Mouse (Mus musculus) frontal cortex, adult (tissue): ENCODE measurements at regions not wholly inside any gene's neighbourhood (a gene's known extent, or its start where the extent isn't known, plus 50 kb on each side); places are given as distances from the start of the nearest gene placed in this dataset.
"Not testable (repeated sequence)": the region's sequence is repeated elsewhere in the genome, so short reads cannot be mapped to it uniquely, and the experiment has no call there.

ENCODE experiments used
- ATAC-seq: cut with Nextera tagmentation; 2 replicates; pipeline ENCODE4 v1.9.2; 2017; ENCODE audit warnings: mild to moderate bottlenecking, moderate library complexity, mixed read lengths; ENCODE audit not compliant: low TSS enrichment

DNA sequence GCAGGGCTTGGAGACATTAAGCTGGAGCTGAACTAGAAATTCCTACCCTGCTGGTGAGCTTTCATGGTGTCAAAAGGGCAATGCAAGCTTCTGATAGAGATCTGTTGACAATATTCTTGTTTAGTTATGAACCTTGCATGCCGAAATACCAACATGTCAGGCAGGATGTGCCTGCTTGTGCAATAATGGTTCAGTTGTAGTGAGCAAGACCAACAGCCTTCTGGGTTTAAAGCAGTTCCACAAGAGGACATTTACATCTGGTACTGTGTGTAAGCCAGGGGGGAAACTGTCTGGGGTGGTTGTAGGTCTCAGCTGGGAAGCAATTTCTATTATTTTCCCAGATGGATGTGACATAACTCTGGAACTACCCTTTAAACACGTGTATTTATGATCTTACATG lies 987.6 kb upstream of the Gm38303 start:
- ATAC-seq, result no peak

DNA sequence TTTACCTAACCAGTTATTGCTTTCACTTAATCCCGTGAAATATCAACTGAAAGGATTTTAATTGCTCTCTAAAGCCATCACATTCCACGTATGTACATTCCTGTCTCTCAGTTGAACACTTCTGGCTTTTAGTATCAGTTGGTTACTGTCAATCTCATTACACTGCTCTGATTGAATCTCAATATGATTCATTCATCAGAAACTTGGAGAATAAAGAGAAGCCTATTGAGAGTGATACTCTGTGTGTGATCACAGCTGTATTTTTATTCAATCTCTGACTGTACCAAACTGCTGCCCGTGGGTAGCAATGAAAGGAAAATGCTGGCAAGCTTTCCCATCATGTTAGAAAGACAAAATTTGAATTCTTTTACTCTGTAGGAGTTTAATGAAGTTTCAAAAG lies 957.5 kb upstream of the Gm38303 start:
- ATAC-seq, result 0 out of 2 replicates have a peak, but pooled peaks have one; percentile 41

DNA sequence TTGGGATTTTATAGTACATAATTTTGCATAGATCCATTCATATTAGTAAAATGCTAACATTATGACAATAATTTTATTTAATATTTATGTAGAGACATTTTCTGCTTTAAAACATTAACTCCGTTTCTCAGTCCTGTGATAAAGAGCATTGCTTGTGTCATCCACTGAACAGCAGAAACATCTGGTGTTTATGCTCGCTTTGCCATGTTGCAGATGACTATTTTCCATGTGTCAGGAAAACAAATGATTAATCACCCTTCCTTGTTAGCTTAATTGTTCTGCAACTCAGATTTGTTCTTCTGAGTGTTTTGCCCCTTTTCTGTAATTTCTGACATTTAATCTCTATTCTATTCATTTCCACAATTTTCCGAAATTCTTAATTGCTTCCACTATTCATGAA lies 925.6 kb upstream of the Gm38303 start:
- ATAC-seq, result no peak

DNA sequence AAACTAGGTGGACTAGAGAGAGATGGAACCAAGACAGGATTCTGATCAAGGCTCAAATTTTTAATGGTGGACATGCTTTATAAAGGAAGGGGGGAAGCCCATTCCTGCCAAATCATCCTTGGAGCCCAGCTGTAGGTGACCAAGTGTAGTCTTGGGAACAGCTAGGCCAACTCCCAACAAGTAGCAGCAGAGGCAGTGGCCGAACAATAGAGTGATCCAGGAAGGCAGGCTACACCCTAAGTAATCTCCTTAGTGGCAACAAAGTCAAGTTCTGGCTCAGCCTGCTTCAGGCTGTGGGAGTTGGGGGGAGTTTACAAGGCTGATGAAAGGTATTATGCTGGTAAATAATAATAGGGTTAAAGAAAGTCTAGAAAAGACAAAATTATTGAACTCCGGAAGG lies 878.5 kb upstream of the Gm38303 start:
- no peak for ATAC-seq

DNA sequence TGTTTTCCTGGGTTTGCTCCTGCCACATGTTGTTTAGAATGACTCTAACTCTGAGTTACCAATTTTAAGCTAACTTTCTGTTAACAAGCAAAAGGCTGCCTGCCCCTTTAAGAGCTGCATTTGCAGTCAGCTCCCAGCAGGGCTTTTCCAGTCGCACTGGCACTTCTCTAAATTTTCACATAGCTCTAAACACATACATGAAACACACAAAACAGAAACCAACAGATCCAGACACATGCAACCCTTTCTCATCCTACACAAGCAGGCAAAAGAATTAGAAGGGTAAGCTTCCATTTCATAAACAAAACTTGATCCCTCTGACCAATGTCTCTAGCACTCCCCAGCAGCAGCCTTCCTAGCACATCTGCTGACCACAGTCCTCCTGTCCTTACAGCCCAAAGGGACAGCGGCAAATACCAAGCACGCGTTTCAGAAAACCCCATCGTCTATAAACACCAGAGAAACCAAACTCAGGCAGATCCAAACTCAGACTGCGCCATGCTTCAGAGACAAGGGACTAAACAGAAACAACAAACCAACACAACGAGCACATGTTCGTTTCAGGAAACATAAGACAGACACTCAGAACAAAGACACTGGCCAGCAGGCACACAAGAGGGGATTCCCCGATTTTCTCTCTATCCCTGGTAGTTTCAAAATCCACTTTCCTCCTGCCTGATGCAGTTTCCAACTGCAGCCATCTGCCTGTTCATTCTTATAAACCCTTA lies 877.6 kb upstream of the Gm38303 start:
- peak; percentile 62; the same call in 1 of the 2 replicates for ATAC-seq

DNA sequence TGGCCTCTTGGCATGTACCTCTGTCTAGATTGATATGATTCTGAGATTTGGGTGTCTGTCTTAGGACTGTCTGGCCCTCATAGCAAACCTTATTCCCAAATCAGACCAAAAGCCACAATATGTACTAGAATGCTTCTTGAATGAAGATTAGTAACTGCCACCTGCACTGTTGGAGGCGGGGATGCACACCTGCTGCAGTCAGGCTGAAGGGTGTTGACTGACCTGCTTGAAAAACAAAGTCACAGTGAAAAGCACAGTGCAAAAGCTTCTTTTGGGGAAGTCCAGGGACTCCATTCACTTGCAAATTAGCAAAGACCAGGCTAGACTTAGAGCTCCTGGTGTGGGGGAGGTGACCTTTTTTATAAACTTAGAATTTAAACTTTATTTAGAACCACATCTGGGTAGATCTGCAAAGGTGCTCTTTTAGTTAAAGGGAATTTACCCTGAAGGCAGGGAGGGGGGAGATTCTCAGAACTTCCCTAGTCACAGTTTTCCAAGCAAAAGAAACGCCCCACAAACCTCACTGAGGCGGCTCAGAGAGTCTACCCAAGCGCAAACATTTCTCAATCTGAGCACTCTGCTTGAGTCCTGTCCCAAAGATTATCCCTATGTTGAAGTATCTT lies 876.9 kb upstream of the Gm38303 start:
- not testable (repeated sequence) for ATAC-seq

DNA sequence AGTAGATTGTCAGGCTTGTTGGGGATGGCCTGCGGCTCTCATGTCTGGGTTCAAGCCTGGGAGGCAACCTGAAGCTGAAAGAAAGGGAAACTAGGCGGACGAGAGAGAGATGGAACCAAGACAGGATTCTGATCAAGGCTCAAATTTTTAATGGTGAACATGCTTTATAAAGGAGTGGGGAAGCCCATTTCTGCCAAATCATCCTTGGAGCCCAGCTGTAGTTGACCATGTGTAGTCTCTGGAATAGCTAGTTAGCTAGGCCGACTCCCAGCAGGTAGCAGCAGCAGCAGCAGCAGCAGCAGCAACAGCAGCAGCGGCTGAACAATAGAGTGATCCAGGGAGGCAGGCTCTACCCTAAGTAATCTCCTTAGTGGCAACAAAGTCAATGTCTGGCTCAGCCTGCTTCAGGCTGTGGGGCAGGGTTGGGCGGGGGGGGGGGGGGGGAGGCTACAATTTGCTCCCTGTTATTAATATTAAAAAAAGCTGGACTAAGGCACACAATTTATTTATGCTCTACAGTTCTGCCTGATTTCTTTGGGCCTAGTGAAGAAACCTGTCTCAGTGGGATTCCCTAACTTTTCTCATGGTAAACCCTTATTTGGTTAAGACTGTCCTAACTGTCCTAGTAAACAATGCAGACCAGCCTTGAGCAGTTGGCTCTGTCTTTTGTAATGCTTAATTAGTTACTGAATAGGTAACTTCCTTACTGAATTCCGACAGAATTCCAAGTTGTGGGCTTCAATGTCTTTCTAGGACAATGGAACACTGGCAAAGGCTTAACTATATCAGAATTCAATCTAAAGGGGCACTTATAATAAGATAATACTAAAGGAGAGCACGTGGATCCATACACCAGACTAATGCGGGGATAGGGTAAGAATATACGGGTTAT lies 875.7 kb upstream of the Gm38303 start:
- ATAC-seq, result not testable (repeated sequence)

DNA sequence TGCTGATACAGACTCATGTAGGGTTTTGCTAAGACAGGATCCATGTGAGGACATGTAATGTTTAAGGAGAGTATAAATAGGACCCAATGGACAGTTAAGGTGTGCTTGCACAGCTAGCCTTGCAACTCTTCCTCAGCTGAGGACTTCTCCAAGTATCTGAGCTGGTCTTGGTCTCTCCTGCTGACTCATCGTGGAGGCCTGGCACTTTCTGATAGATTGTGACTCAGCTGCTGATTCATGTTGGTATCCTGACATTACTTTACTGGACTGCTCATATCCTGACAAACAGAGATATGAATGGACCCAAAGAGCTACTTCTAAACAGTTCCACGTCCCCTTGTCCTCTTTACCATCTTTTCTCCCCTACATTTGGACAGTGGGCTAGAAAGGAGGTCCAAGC lies 838.5 kb upstream of the Gm38303 start:
- ATAC-seq, result no peak; the same call in 1 of the 2 replicates

DNA sequence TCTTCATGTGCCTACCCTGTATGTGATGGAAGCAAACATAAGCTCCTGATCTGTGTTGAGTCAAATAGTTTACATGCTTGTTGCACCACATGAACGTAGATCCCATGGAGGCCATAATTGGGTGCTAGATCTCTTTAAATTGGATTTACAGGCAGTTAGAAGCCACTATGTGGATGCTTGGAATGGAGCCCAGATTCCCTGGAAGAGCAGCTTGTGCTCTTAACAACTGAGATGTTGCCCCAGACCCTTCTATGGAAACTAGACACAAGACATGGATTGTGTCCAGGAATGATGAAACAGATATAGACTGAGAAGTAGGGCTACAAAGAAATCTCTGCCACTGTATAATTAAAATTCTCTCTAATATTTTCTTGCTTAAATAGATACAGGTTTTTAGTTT lies 819.9 kb upstream of the Gm38303 start:
- ATAC-seq, result no peak
